Mouse (Mus musculus) right cerebral cortex, postnatal 25 days (tissue): ENCODE measurements at regions not wholly inside any gene's neighbourhood (a gene's known extent, or its start where the extent isn't known, plus 50 kb on each side); places are given as distances from the start of the nearest gene placed in this dataset.
A peak's percentile ranks its signal among the peaks of the same experiment; 100 is the strongest.

Source experiments
- DNase-seq: peaks from one replicate; pipeline ENCODE4 v3.0.0; 2022

GRCm38 (mm10) chr11:34153749-34154525, 54.0 kb downstream of the Foxi1 start:
- DNase-seq, result no peak

- DNase-seq, result peak; percentile 74
Measured at GRCm38 (mm10) chr11:34149370-34149976, 51.1 kb upstream of the 4930469K13Rik start.
